Mouse (Mus musculus) R1 (cell line): ENCODE measurements around the gene Best3.

Source experiments
- DNase-seq: peaks from one replicate; pipeline ENCODE4 v3.0.0-alpha.2; 2018; ENCODE audit warnings: low read depth, low spot score

Gene Best3

DNA sequence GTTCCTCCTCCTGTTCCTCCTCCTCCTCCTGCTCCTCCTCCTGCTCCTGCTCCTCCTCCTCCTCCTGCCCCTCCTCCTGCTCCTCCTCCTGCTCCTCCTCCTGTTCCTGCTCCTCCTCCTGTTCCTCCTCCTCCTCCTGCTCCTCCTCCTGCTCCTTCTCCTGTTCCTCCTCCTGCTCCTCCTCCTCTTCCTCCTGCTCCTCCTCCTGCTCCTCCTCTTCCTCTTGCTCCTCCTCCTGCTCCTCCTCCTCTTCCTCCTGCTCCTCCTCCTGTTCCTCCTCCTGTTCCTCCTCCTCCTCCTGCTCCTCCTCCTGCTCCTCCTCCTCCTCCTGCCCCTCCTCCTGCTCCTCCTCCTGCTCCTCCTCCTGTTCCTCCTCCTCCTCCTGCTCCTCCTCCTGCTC, 39.7 kb downstream of the Best3 start:
- DNase-seq: peak; percentile 83

- peak; percentile 78 for DNase-seq
Measured at GRCm38 (mm10) chr10:117026176-117026575, 40.1 kb downstream of the Best3 start.

DNA sequence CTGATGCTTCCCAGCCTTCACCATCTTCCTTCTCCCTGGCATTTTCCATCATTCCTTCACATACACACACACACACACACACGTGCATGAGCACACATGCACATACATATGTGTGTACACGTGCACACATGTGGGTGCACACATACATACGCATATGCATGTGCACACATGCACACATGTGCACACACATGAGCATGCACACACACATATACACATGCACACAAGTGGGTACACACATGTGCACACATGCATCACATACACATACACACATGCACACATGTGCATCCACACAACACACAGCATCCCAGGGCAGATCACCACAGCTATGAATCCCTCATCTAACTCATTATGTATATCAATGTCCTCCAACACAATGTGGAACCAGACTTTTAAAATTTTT, 45.0 kb downstream of the Best3 start:
- no peak for DNase-seq

GRCm38 (mm10) chr10:117033785-117034184, 47.7 kb downstream of the Best3 start:
- peak; percentile 77 for DNase-seq

DNA sequence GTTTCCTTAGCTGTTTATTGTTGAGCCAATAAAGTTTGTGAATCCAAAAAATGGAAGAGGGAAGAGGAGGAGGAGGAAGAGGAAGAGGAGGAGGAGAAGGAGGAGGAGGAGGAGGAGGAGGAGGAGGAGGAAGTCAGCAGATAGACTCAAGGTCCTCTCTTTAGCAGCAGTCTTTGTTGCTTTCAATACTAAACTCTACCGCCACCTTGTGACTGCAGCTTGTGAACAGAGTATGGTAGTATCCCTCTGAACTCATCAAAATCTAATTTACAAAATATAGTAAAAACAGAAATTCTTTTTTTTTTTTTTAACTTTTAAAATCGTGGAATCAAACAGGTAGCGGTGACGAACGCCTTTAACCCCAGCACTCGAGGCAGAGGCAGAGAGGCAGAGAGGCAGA, 54.2 kb downstream of the Best3 start:
- no peak for DNase-seq

DNA sequence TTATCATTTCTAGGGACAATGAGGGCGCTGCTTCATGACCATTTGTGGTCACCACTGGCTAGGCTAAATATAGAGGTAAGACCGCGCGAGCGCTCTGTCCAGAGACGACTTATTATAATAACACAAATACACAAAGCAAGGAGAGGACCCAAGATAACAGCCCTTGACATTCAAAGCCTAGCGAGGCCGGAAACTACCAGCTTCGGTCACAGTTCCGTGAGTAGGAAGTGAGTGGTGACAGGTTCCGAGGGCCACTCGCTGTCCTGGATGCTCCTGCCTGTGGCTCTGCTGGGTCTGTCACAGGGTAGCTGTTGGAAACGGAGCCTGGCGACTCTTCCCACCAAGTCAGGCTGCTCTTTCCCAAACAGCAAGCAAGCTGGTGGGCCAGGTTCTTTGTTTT, 56.2 kb downstream of the Best3 start:
- DNase-seq: no peak

- peak; percentile 73 for DNase-seq
Measured at GRCm38 (mm10) chr10:117043497-117044166, 57.5 kb downstream of the Best3 start.

DNA sequence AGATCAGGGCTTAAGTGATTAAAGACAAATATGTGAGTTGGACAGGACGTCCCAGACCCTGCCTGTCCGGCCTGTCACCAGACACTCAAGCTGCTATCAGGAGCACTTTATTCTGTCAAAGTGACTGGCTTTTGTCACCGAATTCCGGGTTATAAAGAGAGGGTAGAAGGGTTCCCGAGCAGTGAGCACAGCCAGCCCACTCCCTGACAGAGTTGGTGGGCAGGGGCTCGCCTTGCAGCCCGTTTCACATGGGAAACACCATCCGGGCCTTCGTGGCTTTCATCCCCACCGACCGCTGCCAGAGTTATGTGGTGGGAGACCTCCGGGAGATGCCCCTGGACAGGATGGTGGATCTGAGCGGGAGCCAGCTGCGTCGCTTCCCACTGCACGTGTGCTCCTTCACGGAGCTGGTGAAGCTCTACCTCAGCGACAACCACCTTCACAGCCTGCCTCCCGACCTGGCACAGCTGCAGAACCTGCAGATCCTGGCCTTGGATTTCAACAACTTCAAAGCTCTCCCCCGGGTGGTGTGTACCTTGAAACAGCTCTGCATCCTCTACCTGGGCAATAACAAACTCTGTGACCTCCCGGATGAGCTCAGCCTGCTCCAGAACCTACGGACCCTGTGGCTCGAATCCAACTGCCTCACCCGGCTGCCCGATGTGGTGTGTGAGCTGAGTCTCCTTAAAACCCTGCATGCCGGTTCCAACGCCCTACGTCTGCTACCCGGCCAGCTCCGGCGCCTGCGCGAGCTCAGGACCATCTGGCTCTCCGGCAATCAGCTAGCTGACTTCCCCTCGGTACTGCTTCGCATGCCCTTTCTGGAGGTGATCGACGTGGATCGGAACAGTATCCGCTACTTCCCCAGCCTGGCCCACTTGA, 59.3 kb downstream of the Best3 start, which contains the start of gene Lrrc10:
Gene Lrrc10 (plus strand): TSS at position 167 of the 882 bp plus-strand sequence.
- DNase-seq: no peak

GRCm38 (mm10) chr10:117049253-117049652, 63.1 kb downstream of the Best3 start:
- no peak for DNase-seq

GRCm38 (mm10) chr10:117049961-117050597, 64.0 kb downstream of the Best3 start:
- DNase-seq: no peak

DNA sequence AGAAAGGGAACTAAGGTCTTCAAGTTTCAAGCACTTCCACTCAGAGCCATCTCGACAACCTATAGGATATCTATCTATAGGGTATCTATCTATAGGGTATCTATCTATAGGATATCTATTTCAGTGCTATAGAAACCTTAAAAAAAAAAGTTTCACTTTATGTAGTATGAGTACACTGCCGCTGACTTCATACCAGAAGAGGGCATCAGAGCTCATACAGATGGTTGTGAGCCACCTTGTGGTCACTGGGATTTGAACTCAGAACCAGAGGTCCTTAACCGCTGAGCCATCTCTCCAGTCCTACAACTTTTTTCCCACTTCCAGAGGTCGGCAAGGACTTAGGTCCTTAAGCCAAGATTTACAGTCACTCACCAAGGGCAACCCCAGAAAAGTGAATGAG, 69.6 kb downstream of the Best3 start:
- DNase-seq: no peak

- DNase-seq: no peak
Measured at GRCm38 (mm10) chr10:117062894-117063253, 76.8 kb downstream of the Best3 start.

- peak; percentile 95 for DNase-seq
Measured at GRCm38 (mm10) chr10:117063254-117064021, 77.3 kb downstream of the Best3 start, which contains the start of gene Cct2. Gene Cct2, minus strand, starts transcription at chr10:117063814.

- DNase-seq: no peak
Measured at GRCm38 (mm10) chr10:117064076-117064475, 78.0 kb downstream of the Best3 start.

GRCm38 (mm10) chr10:117069109-117069508, 83.0 kb downstream of the Best3 start:
- DNase-seq: peak; percentile 65

DNA sequence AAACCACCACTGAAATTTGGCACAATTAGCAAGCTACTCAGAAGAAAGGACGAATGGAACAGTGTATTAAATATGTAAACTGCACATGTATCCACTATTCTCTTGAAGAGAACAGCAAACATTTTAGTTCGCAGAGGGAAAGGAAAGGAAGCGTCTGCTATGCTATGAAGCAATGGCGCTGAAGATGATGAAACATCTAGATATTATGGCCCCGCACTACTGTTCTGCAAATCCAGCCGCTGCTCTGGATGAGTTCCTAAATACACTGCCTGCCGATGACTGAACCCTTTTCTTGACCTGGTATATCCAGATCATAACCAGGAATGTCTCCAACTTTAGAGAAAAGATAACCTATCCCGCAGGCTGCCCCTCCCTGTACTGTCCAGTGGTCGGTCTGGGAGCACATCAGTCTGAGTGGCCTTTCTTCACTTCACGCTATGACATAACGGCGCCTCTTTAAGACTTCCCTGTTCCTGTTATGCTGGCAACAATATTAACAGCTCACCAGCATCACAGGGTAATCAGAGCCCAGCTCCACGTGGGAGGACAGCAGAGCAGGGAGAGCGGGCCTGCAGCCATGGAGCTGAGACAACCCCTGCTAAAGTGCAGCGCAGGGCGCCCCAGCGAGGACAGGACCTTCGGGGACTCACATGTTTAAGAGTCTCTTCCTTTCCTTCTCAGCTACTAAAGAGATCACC, 86.2 kb downstream of the Best3 start:
- DNase-seq: no peak

GRCm38 (mm10) chr10:117073176-117073575, 87.1 kb downstream of the Best3 start:
- peak; percentile 46 for DNase-seq
